Mouse (Mus musculus): ENCODE measurements at regions not wholly inside any gene's neighbourhood (a gene's known extent, or its start where the extent isn't known, plus 50 kb on each side); places are given as distances from the start of the nearest gene placed in this dataset.

- H3K27ac ChIP-seq (ENCODE audit: low read length), result no peak overlapping the region
- no peaks in the 10 kb centered on the region for H3K36me3 ChIP-seq (ENCODE audit: insufficient read depth, low read length)
- DNase-seq (ENCODE audit: low spot score), result no peak
- no peaks in the 10 kb centered on the region for H3K9me3 ChIP-seq (ENCODE audit: low read length)
- H3K27me3 ChIP-seq (replicated peaks; ENCODE audit: insufficient read depth, low read length), result no peaks in the 10 kb centered on the region
- no peak overlapping the region for H3K4me2 ChIP-seq (replicated peaks; ENCODE audit: low read depth, low read length)
- WGBS, result 69% methylated on average over 2 of the region's 2 CpGs
- no peak overlapping the region for H3K9ac ChIP-seq (replicated peaks; ENCODE audit: low read depth)
- ATAC-seq, result no peak
- TF ChIP-seq CTCF (IDR thresholded peaks at IDR 0.05), result no peak
- no peak for TF ChIP-seq EP300 (IDR thresholded peaks at IDR 0.05)
- no peaks in the 10 kb centered on the region for H3K4me1 ChIP-seq (ENCODE audit: insufficient read depth, low read depth, low read length)
- no peak overlapping the region for H3K4me3 ChIP-seq (ENCODE audit: low read depth, low read length)
These were observed 249.7 kb upstream of the Map3k7 start for GRCm38 (mm10) chr4:31714054-31714651.

DNA sequence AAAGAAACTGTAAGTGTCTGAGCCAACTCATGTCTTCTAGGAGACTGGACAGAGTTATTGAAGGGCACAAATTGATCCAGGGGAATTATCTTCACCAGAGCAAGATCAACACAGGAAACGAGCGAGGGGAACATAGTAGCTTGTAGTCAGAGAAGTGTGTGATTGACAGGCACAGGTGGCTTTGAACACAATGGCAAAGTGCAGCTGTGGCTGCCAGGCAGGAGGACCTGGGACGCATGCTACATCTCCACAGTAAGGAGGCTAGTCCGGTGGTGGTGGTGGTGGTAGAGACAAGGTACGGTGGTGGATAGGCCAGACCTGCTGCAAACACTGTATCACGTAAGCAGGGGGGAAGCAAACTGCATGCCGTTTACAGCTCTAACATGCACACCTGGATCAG lies 240.4 kb upstream of the Map3k7 start:
- Histone ChIP-seq H3K4me1 (ENCODE audit: insufficient read depth, low read depth, low read length) (no peaks in the 10 kb centered on the region), H3K9ac (replicated peaks; ENCODE audit: low read depth) (no peak overlapping the region), H3K9me3 (ENCODE audit: low read length) (no peaks in the 10 kb centered on the region), H3K4me2 (replicated peaks; ENCODE audit: low read depth, low read length) (no peak overlapping the region), H3K36me3 (ENCODE audit: insufficient read depth, low read length) (no peaks in the 10 kb centered on the region), H3K27ac (ENCODE audit: low read length) (no peak overlapping the region), H3K27me3 (replicated peaks; ENCODE audit: insufficient read depth, low read length) (no peaks in the 10 kb centered on the region), H3K4me3 (ENCODE audit: low read depth, low read length) (no peak overlapping the region)
- no peak for ATAC-seq
- no peak for DNase-seq (ENCODE audit: low spot score)
- TF ChIP-seq CTCF (IDR thresholded peaks at IDR 0.05) (no peak), EP300 (IDR thresholded peaks at IDR 0.05) (no peak)
- 77% methylated on average over 7 of the region's 7 CpGs for WGBS

- no peak for TF ChIP-seq CTCF (IDR thresholded peaks at IDR 0.05)
- TF ChIP-seq EP300 (IDR thresholded peaks at IDR 0.05), result no peak
- 53% methylated on average over 2 of the region's 2 CpGs for WGBS
- Histone ChIP-seq H3K9me3 (ENCODE audit: low read length) (no peaks in the 10 kb centered on the region), H3K36me3 (ENCODE audit: insufficient read depth, low read length) (no peaks in the 10 kb centered on the region), H3K9ac (replicated peaks; ENCODE audit: low read depth) (no peak overlapping the region), H3K4me1 (ENCODE audit: insufficient read depth, low read depth, low read length) (no peaks in the 10 kb centered on the region), H3K27ac (ENCODE audit: low read length) (no peak overlapping the region), H3K4me3 (ENCODE audit: low read depth, low read length) (no peak overlapping the region), H3K4me2 (replicated peaks; ENCODE audit: low read depth, low read length) (no peak overlapping the region), H3K27me3 (replicated peaks; ENCODE audit: insufficient read depth, low read length) (no peaks in the 10 kb centered on the region)
- ATAC-seq (no peak), DNase-seq (ENCODE audit: low spot score) (no peak)
These were observed 239.5 kb upstream of the Map3k7 start for GRCm38 (mm10) chr4:31724400-31724799.

GRCm38 (mm10) chr4:31727498-31728148 lies 236.3 kb upstream of the Map3k7 start:
- 87% methylated on average over 9 of the region's 9 CpGs for WGBS

DNA sequence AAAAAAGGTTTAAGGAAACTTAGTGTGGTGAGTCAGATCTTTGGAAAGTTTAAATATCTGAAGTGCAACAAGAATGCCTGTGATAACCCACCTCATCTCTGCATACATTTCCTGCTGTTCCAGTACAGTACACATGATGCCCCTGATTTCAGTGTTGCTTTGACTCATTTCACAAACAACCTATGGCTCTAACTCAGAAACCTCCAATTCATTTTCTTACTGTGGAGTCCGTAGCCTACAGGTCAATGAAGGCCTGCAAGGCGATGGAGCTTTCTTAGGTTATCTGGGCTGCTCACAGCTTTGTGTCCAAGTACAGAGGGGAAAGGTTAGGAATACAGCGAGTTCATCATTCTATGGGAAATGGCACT lies 235.8 kb upstream of the Map3k7 start:
- DNase-seq (ENCODE audit: low spot score) (no peak), ATAC-seq (no peak)
- no peaks in the 10 kb centered on the region for H3K36me3 ChIP-seq (ENCODE audit: insufficient read depth, low read length)
- no peaks in the 10 kb centered on the region for H3K27me3 ChIP-seq (replicated peaks; ENCODE audit: insufficient read depth, low read length)
- no peak overlapping the region for H3K4me2 ChIP-seq (replicated peaks; ENCODE audit: low read depth, low read length)
- no peak overlapping the region for H3K27ac ChIP-seq (ENCODE audit: low read length)
- no peaks in the 10 kb centered on the region for H3K4me1 ChIP-seq (ENCODE audit: insufficient read depth, low read depth, low read length)
- WGBS, result 94% methylated on average over 3 of the region's 3 CpGs
- no peak overlapping the region for H3K4me3 ChIP-seq (ENCODE audit: low read depth, low read length)
- H3K9ac ChIP-seq (replicated peaks; ENCODE audit: low read depth), result no peak overlapping the region
- TF ChIP-seq CTCF (IDR thresholded peaks at IDR 0.05) (no peak), EP300 (IDR thresholded peaks at IDR 0.05) (no peak)
- H3K9me3 ChIP-seq (ENCODE audit: low read length), result no peaks in the 10 kb centered on the region

More at GRCm38 (mm10) chr4:31727498-31728148, 236.3 kb upstream of the Map3k7 start:
- H3K4me3 ChIP-seq (ENCODE audit: low read depth, low read length), result no peak overlapping the region
- H3K4me2 ChIP-seq (replicated peaks; ENCODE audit: low read depth, low read length), result no peak overlapping the region
- ATAC-seq, result no peak
- no peak for TF ChIP-seq EP300 (IDR thresholded peaks at IDR 0.05)
- no peak for TF ChIP-seq CTCF (IDR thresholded peaks at IDR 0.05)
- no peak overlapping the region for H3K9ac ChIP-seq (replicated peaks; ENCODE audit: low read depth)
- H3K4me1 ChIP-seq (ENCODE audit: insufficient read depth, low read depth, low read length), result no peaks in the 10 kb centered on the region
- no peaks in the 10 kb centered on the region for H3K9me3 ChIP-seq (ENCODE audit: low read length)
- no peaks in the 10 kb centered on the region for H3K27me3 ChIP-seq (replicated peaks; ENCODE audit: insufficient read depth, low read length)
- H3K36me3 ChIP-seq (ENCODE audit: insufficient read depth, low read length), result no peaks in the 10 kb centered on the region
- H3K27ac ChIP-seq (ENCODE audit: low read length), result no peak overlapping the region
- peak; percentile 7 for DNase-seq (ENCODE audit: low spot score)

- 30% methylated on average over 3 of the region's 3 CpGs for WGBS
- H3K9me3 ChIP-seq (ENCODE audit: low read length), result no peaks in the 10 kb centered on the region
- ATAC-seq (peak; percentile 23; the same call in 1 of the 2 replicates), DNase-seq (ENCODE audit: low spot score) (no peak)
- no peak overlapping the region for H3K27ac ChIP-seq (ENCODE audit: low read length)
- no peak overlapping the region for H3K4me3 ChIP-seq (ENCODE audit: low read depth, low read length)
- H3K4me1 ChIP-seq (ENCODE audit: insufficient read depth, low read depth, low read length), result no peaks in the 10 kb centered on the region
- H3K27me3 ChIP-seq (replicated peaks; ENCODE audit: insufficient read depth, low read length), result no peaks in the 10 kb centered on the region
- H3K9ac ChIP-seq (replicated peaks; ENCODE audit: low read depth), result no peak overlapping the region
- no peak overlapping the region for H3K4me2 ChIP-seq (replicated peaks; ENCODE audit: low read depth, low read length)
- TF ChIP-seq CTCF (IDR thresholded peaks at IDR 0.05), result no peak
- TF ChIP-seq EP300 (IDR thresholded peaks at IDR 0.05), result no peak
- H3K36me3 ChIP-seq (ENCODE audit: insufficient read depth, low read length), result no peaks in the 10 kb centered on the region
These were observed 220.1 kb upstream of the Map3k7 start for GRCm38 (mm10) chr4:31743776-31744175.

All from lung, postnatal 0 days (tissue).